Mouse (Mus musculus): ENCODE results near the gene Tas2r105. TPM values are rescaled to one million over a fixed set of nuclear protein-coding genes. Genes with fewer than 3 reads are reported as not detected.

The Tas2r105 gene
- polyA plus RNA-seq (2012; rRNA removed): not detected in 2 replicates

DNA sequence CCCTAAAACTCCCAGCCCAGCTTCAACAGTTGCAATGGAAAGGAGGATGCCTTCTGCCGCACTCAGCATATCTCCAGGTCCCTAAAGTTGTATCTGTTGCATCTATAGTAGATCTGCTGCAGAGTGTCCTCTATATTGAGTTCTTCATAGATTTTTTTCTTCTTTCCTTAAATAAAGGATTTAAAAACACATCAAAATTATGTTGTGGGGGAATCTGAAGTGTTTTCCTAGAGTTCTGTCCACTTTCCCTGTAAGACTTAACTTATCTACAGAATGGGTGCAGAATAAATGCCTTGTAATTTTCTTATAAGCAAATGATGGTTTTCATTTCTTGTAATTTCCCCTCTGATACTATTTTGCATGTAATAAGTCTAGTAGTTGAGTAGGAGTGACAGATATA, at the start of gene Tas2r105:
TSS of gene Tas2r105 (minus strand) at position 101 of the 400 bp plus-strand sequence.

GRCm38 (mm10) chr6:131689963-131690362, 2.7 kb upstream of the Tas2r105 start, which contains the start of gene Tas2r114:
Gene Tas2r114, minus strand, starts transcription at chr6:131690063.

GRCm38 (mm10) chr6:131685644-131686043, 1.7 kb downstream of the Tas2r105 start, which contains the start of gene Tas2r104:
Gene Tas2r104, minus strand, starts transcription at chr6:131685744.

GRCm38 (mm10) chr6:131678786-131679185, 8.5 kb downstream of the Tas2r105 start, which contains the start of gene Tas2r106:
Gene Tas2r106, minus strand, starts transcription at chr6:131678886.

DNA sequence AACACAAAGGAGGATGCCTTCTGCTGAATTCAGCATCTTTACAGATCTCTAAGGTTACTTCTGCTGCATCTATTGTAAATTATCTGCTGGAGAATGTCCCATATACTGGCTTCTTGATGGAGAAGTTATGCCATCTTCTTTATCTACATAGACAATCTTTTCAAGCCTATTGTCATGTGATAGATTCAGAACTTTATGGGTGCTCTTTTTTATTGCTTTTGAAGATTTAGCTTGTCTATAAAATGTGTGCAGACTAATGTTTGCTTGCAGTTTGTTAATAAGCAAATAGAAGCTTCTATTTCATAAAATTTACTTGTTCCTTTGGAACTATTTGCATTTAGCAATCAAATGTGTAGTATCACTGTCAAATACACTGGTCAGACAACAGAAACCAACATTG, 27.2 kb downstream of the Tas2r105 start, which contains the start of gene Tas2r107:
TSS of gene Tas2r107 (minus strand) at position 101 of the 400 bp plus-strand sequence.

Other genes with a start within 250 kb of the Tas2r105 start
- not detected in 2 replicates for gene 5430401F13Rik, start 201.1 kb downstream of the Tas2r105 start, polyA plus RNA-seq (2012; rRNA removed)
- gene Gm6619, start 201.1 kb downstream of the Tas2r105 start, polyA plus RNA-seq (2012; rRNA removed): not detected in 2 replicates
- not detected in 2 replicates for gene Tas2r130, start 56.6 kb downstream of the Tas2r105 start, polyA plus RNA-seq (2012; rRNA removed)
- not detected in 2 replicates for gene Tas2r107, start 27.3 kb downstream of the Tas2r105 start, polyA plus RNA-seq (2012; rRNA removed)
- not detected in 2 replicates for gene Tas2r106, start 8.6 kb downstream of the Tas2r105 start, polyA plus RNA-seq (2012; rRNA removed)
- not detected in 2 replicates for gene Tas2r104, start 1.8 kb downstream of the Tas2r105 start, polyA plus RNA-seq (2012; rRNA removed)
- gene Tas2r114, start 2.6 kb upstream of the Tas2r105 start, polyA plus RNA-seq (2012; rRNA removed): not detected in 2 replicates

Data from central nervous system, embryonic 18 days (tissue).